Mouse (Mus musculus) small intestine, adult 2 months (tissue): Measurements from ENCODE around the gene Glrb.

Source experiments
- CTCF ChIP-seq: fragments of 200-500 bp; IDR thresholded peaks from 2 replicates; pipeline ENCODE4 v1.5.1; 2012; ENCODE audit warnings: low read depth, mild to moderate bottlenecking, control low read depth, inconsistent platforms, low read length, moderate library complexity, mixed read lengths; ENCODE audit not compliant: insufficient replicate concordance, insufficient read length; ENCODE audit errors: extremely low read depth
- POLR2A ChIP-seq: fragments of 200-500 bp; IDR thresholded peaks from 2 replicates; pipeline ENCODE4 v1.6.1; 2012; ENCODE audit warnings: low read depth, mild to moderate bottlenecking, control low read depth, inconsistent platforms, low read length, moderate library complexity

- TF ChIP-seq CTCF (no peak), POLR2A (no peak)
Measured at GRCm38 (mm10) chr3:80874690-80875353, 38.6 kb downstream of the Glrb start.
